Mouse (Mus musculus) frontal cortex, adult 2 months (tissue): ENCODE measurements around the gene Cobl. TPM values are rescaled to one million over a fixed set of nuclear protein-coding genes. Genes with fewer than 3 reads are reported as not detected.

Experiments used
- DNase-seq, 2 experiments: peaks; one replicate each; pipeline ENCODE4 v3.0.0; 2022; ENCODE audit warnings: low spot score in 1 of 2; ENCODE audit errors: extremely low spot score in 1 of 2
- polyA plus RNA-seq: library from polyadenylated mRNA; depleted of rRNA; stranded (reverse); fragments of >200 nt; gene quantifications from 2 replicates; pipeline ENCODE4 v1.2.3, GENCODE M21; 2012; rRNA removed

The Cobl gene
- 33.1 and 36.6 TPM in 2 replicates for polyA plus RNA-seq

GRCm38 (mm10) chr11:12464181-12465162, at the start of gene Cobl:
TSS of gene Cobl (minus strand) at chr11:12464960.
- DNase-seq: no peak

- DNase-seq: no peak
Observed at GRCm38 (mm10) chr11:12513796-12514195, 49.0 kb upstream of the Cobl start.

- no peak for DNase-seq
Observed at GRCm38 (mm10) chr11:12506371-12506890, 41.7 kb upstream of the Cobl start.

GRCm38 (mm10) chr11:12503756-12504155, 39.0 kb upstream of the Cobl start:
- DNase-seq: no peak

GRCm38 (mm10) chr11:12501721-12502120, 37.0 kb upstream of the Cobl start:
- DNase-seq: no peak

GRCm38 (mm10) chr11:12493791-12494190, 29.0 kb upstream of the Cobl start:
- no peak for DNase-seq

GRCm38 (mm10) chr11:12479856-12480403, 15.2 kb upstream of the Cobl start:
- no peak for DNase-seq

- no peak for DNase-seq
Observed at GRCm38 (mm10) chr11:12474299-12474935, 9.7 kb upstream of the Cobl start.

GRCm38 (mm10) chr11:12473625-12474298, 9.0 kb upstream of the Cobl start:
- peak; percentile 90 to 92 for DNase-seq

GRCm38 (mm10) chr11:12469638-12470037, 4.9 kb upstream of the Cobl start:
- DNase-seq: no peak

- DNase-seq: no peak
Observed at GRCm38 (mm10) chr11:12468661-12469060, 3.9 kb upstream of the Cobl start.

- DNase-seq: no peak
Observed at GRCm38 (mm10) chr11:12467836-12468235, 3.1 kb upstream of the Cobl start.

- no peak for DNase-seq
Observed at GRCm38 (mm10) chr11:12467217-12467616, 2.5 kb upstream of the Cobl start.

- DNase-seq: peak; percentile 56 to 79
Observed at GRCm38 (mm10) chr11:12466606-12467005, 1.8 kb upstream of the Cobl start.

GRCm38 (mm10) chr11:12465229-12465628, 469 bp upstream of the Cobl start:
- no peak for DNase-seq

GRCm38 (mm10) chr11:12463615-12464170, 1.1 kb downstream of the Cobl start:
- no peak for DNase-seq

GRCm38 (mm10) chr11:12459781-12460581, 4.8 kb downstream of the Cobl start:
- DNase-seq: no peak

- no peak for DNase-seq
Observed at GRCm38 (mm10) chr11:12458814-12459213, 5.9 kb downstream of the Cobl start.

- no peak for DNase-seq
Observed at GRCm38 (mm10) chr11:12458392-12458791, 6.4 kb downstream of the Cobl start.
